In the genomic region with DNA sequence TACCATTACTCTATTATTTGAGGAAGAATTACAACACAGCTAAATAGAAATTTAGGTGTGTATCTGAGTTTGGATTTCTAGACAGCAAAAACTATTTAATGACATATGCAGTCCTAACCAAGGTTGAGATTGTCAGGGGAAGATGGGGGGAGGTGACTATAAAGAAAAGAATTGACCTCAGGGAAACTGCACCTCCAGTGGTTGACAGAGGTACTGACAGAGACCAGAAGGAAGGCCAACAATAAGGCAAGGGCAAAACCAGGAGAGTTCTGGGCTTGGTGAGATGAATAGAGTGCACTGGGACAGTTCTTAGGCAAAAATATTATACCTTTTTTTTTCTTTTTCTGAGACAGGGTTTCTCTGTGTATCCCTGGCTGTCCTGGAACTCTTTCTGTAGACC, we compare ENCODE assay signal across 16 mouse cellular contexts.
DNase-seq lines count a peak whose midpoint lies in the region; ATAC-seq and TF ChIP-seq lines count a peak whose summit lies in the region.
"Had no signal": no experiment of that assay in that cellular context is flagged by ENCODE, and none has a peak within 500 bp of the region (broad histone marks: within the 10 kb centered on the region; RNA-seq: fewer than 3 reads in every experiment).

No protein-coding gene starts in this region.

- TF ChIP-seq POLR2A in thymus, adult 2 months (IDR thresholded peaks at IDR 0.05; ENCODE audit: control insufficient read depth, extremely low read depth, insufficient read depth, low read length, poor library complexity): no peak

- TF ChIP-seq CTCF in intestine, postnatal 0 days (IDR thresholded peaks at IDR 0.05; ENCODE audit: low read depth): peak; percentile 42; the same call in 1 of the 2 replicates
- no peak for TF ChIP-seq CTCF in thymus, adult 2 months (IDR thresholded peaks at IDR 0.05; ENCODE audit: borderline replicate concordance, control insufficient read depth, extremely low read depth, insufficient read depth, low read length, poor library complexity)

- H3K9ac ChIP-seq in intestine, postnatal 0 days (ENCODE audit: low read depth, low read length): no peak overlapping the region
- no peak overlapping the region for H3K9ac ChIP-seq in intestine, embryonic 15.5 days
- H3K9ac ChIP-seq: liver, embryonic 12.5 days; neural tube, embryonic 12.5 days had no signal

- no peaks in the 10 kb centered on the region for H3K4me1 ChIP-seq in intestine, postnatal 0 days (replicated peaks; ENCODE audit: control insufficient read depth, insufficient read depth, low read length)
- no peaks in the 10 kb centered on the region for H3K4me1 ChIP-seq in intestine, embryonic 15.5 days (replicated peaks)
- H3K4me1 ChIP-seq in thymus, adult 2 months (replicated peaks; ENCODE audit: control insufficient read depth, insufficient read depth, low read length): no peaks in the 10 kb centered on the region
- peaks cover 4% of the 10 kb centered on the region; the same call in 1 of the 2 replicates for H3K4me1 ChIP-seq in hindbrain, embryonic 10.5 days (replicated peaks)
- H3K4me1 ChIP-seq: liver, embryonic 12.5 days; neural tube, embryonic 12.5 days had no signal

- peak; percentile 3 for DNase-seq in thymus, adult 2 months
- no peak for DNase-seq in thymus, postnatal 25 days
- peak; percentile 34 for DNase-seq in R1 (ENCODE audit: low read depth, low spot score)
- no peak for DNase-seq in adrenal gland, postnatal 25 days
- DNase-seq in hindbrain, embryonic 10.5 days (ENCODE audit: low spot score): no peak
- DNase-seq: cerebellum, adult 2 months; heart, postnatal 4 days; lung, postnatal 36 days; right cerebral cortex, postnatal 25 days had no signal

- no peaks in the 10 kb centered on the region for H3K36me3 ChIP-seq in intestine, postnatal 0 days (ENCODE audit: control insufficient read depth, insufficient read depth)
- no peaks in the 10 kb centered on the region for H3K36me3 ChIP-seq in intestine, embryonic 15.5 days
- H3K36me3 ChIP-seq in thymus, adult 2 months (ENCODE audit: control insufficient read depth, insufficient read depth, low read length): no peaks in the 10 kb centered on the region
- no peaks in the 10 kb centered on the region for H3K36me3 ChIP-seq in hindbrain, embryonic 10.5 days
- H3K36me3 ChIP-seq: liver, embryonic 12.5 days; neural tube, embryonic 12.5 days had no signal

- H3K27ac ChIP-seq in intestine, postnatal 0 days (ENCODE audit: low read depth, low read length): no peak overlapping the region
- H3K27ac ChIP-seq in intestine, embryonic 15.5 days: no peak overlapping the region
- H3K27ac ChIP-seq in thymus, adult 2 months (ENCODE audit: control insufficient read depth, insufficient read depth, low read length): no peak overlapping the region
- H3K27ac ChIP-seq in hindbrain, embryonic 10.5 days: no peak overlapping the region
- H3K27ac ChIP-seq: liver, embryonic 12.5 days; neural tube, embryonic 12.5 days had no signal

- ATAC-seq in intestine, postnatal 0 days: no peak
- ATAC-seq in intestine, embryonic 15.5 days: no peak
- ATAC-seq in megakaryocyte progenitor cell, adult 5-6 weeks (replicated peaks; ENCODE audit: poor library complexity): peak; percentile 77
- ATAC-seq: forebrain, embryonic 14.5 days; inflammation-experienced regulatory T-cells, adult 6 months; liver, embryonic 12.5 days had no signal

- no peak overlapping the region for H3K4me2 ChIP-seq in intestine, postnatal 0 days (replicated peaks; ENCODE audit: low read depth)
- H3K4me2 ChIP-seq in intestine, embryonic 15.5 days (replicated peaks): no peak overlapping the region
- H3K4me2 ChIP-seq: liver, embryonic 12.5 days; neural tube, embryonic 12.5 days had no signal

- no peaks in the 10 kb centered on the region for H3K9me3 ChIP-seq in intestine, postnatal 0 days (ENCODE audit: control insufficient read depth)
- no peaks in the 10 kb centered on the region for H3K9me3 ChIP-seq in intestine, embryonic 15.5 days
- no peaks in the 10 kb centered on the region for H3K9me3 ChIP-seq in hindbrain, embryonic 10.5 days
- H3K9me3 ChIP-seq: liver, embryonic 12.5 days; neural tube, embryonic 12.5 days had no signal

- H3K27me3 ChIP-seq in intestine, postnatal 0 days (replicated peaks; ENCODE audit: control insufficient read depth, insufficient read depth, low read length): no peaks in the 10 kb centered on the region
- no peaks in the 10 kb centered on the region for H3K27me3 ChIP-seq in intestine, embryonic 15.5 days (replicated peaks)
- H3K27me3 ChIP-seq in thymus, adult 2 months (ENCODE audit: control insufficient read depth, insufficient read depth, low read length): no peaks in the 10 kb centered on the region
- H3K27me3 ChIP-seq in hindbrain, embryonic 10.5 days (ENCODE audit: insufficient read depth, poor library complexity, severe bottlenecking): no peaks in the 10 kb centered on the region
- H3K27me3 ChIP-seq: liver, embryonic 12.5 days; neural tube, embryonic 12.5 days had no signal

- H3K4me3 ChIP-seq in intestine, postnatal 0 days (ENCODE audit: low read depth, low read length): no peak overlapping the region
- no peak overlapping the region for H3K4me3 ChIP-seq in intestine, embryonic 15.5 days (replicated peaks)
- no peak overlapping the region for H3K4me3 ChIP-seq in thymus, adult 2 months (ENCODE audit: control insufficient read depth, insufficient read depth, low read length)
- H3K4me3 ChIP-seq in hindbrain, embryonic 10.5 days: no peak overlapping the region
- H3K4me3 ChIP-seq: liver, embryonic 12.5 days; neural tube, embryonic 12.5 days had no signal

Comparison
In these comparisons a context has a peak if more than half of its experiments do, and no peak if none do; other contexts are left out.
1. DNase-seq: peak in thymus, adult 2 months (single experiment) and R1 (single experiment); none in thymus, postnatal 25 days (single experiment), adrenal gland, postnatal 25 days (single experiment) and hindbrain, embryonic 10.5 days (single experiment).